Mouse (Mus musculus) embryonic fibroblast, embryonic 13.5 days (primary cell): ENCODE measurements around the gene Atp6v1f.

Experiments used
- CTCF ChIP-seq: IDR thresholded peaks from 2 replicates; pipeline ENCODE4 v1.5.1; 2011; ENCODE audit warnings: mild to moderate bottlenecking, control low read depth, low read length, moderate library complexity, borderline replicate concordance; ENCODE audit not compliant: insufficient read depth
- POLR2A ChIP-seq: IDR thresholded peaks from 2 replicates; pipeline ENCODE4 v1.6.1; 2011; ENCODE audit warnings: low read depth, mild to moderate bottlenecking, control low read depth, low read length, moderate library complexity

DNA sequence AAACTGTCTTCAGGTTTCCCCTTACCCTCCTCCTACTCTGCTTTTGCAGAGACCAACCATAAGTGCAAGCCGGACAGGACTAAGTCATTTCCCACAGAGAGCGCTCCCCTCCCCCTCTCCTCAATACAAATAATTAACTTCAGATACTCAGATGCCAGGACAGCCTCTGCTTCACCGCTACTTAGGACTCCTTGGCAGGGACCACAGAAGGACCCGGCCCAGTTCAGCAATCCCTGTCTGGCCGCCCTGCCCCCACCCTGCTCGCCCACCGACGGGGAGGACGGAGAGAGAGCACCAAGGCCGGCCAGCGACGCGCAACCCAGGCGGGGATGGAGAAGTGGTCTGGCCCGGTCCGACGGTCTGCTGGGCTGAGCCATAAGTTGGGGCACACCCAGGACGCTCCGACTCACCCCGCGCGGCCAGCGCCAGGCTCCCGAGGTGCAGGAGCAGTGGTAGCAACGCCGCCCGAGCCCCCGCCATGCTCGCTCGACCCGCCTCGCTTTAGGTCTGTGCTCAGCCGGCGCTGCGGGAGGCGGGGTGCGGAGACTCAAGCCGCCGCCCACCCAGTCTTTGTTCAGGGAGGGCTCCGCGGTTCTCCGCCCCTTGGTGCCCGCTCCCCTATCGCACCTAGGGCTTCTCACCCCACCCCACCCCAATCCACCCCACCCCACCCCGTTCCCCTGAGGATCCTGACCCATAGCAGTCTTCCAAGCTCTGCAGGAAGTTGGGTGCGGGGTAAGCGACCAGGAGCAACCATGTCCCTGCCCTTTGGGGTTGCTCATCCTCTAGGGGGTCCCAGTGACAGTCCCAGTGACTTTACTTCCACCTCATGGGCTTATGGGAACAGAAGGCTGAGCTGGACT lies 40.2 kb downstream of the Atp6v1f start, which contains the start of gene Kcp:
- TF ChIP-seq POLR2A (no peak), CTCF (no peak)
